Mouse (Mus musculus): ENCODE measurements at regions not wholly inside any gene's neighbourhood (a gene's known extent, or its start where the extent isn't known, plus 50 kb on each side); places are given as distances from the start of the nearest gene placed in this dataset.
"Not testable (repeated sequence)": the region's sequence is repeated elsewhere in the genome, so short reads cannot be mapped to it uniquely, and the experiment has no call there.

DNA sequence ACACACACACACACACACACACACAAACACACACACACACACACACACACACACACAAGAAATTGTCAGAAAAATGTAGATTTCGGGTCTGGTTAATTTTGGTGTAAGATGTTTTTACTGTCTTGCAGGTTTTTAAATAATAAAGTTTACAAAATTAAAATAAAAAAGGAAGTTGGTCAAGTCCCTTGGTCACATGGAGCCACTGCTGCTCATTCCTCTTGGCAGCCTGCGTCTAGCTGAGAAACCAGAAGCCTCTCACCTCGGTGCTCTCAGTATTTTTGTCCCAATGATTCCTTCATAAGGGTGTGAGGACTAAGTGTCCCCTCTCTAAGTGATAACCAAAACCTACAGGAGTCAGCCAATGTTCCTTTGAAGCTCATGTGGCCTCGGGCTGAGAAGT is 76.8 kb upstream of the Smg1 start:
- no peak overlapping the region for H3ac ChIP-seq (ENCODE audit: control insufficient read depth, insufficient read length)
- H3K4me2 ChIP-seq (ENCODE audit: low read depth), result no peak overlapping the region
- no peaks in the 10 kb centered on the region for H3K79me2 ChIP-seq (ENCODE audit: control insufficient read depth, insufficient read depth)
- TF ChIP-seq USF1 (IDR thresholded peaks at IDR 0.05; ENCODE audit: low read depth) (no peak), TCF3 (IDR thresholded peaks at IDR 0.05; ENCODE audit: insufficient read length, low read depth) (no peak), REST (IDR thresholded peaks at IDR 0.05; ENCODE audit: insufficient read depth, insufficient read length) (no peak), POLR2AphosphoS2 (IDR thresholded peaks at IDR 0.05; ENCODE audit: insufficient read length, low read depth) (no peak), CEBPB (IDR thresholded peaks at IDR 0.05; ENCODE audit: insufficient read depth, poor library complexity, severe bottlenecking) (no peak), MAX (IDR thresholded peaks at IDR 0.05; ENCODE audit: low read depth) (no peak), TCF12 (IDR thresholded peaks at IDR 0.05; ENCODE audit: insufficient read depth, poor library complexity, severe bottlenecking) (no peak), E2F4 (IDR thresholded peaks at IDR 0.05; ENCODE audit: insufficient read depth) (no peak), MYOG (IDR thresholded peaks at IDR 0.05; ENCODE audit: control insufficient read depth in 1 of 3, insufficient read depth in 1 of 3, insufficient read length in 2 of 3, low read depth in 2 of 3) (no peak), MYOD1 (IDR thresholded peaks at IDR 0.05; ENCODE audit: control insufficient read depth in 1 of 3, insufficient read length in 2 of 3, low read depth in 2 of 3) (no peak), SRF (IDR thresholded peaks at IDR 0.05; ENCODE audit: control insufficient read depth, insufficient read length, low read depth) (no peak), POLR2A (IDR thresholded peaks at IDR 0.05; ENCODE audit: insufficient read length, low read depth) (no peak)
- no peak overlapping the region for H3K4me3 ChIP-seq
- no peaks in the 10 kb centered on the region for H3K36me3 ChIP-seq (ENCODE audit: control insufficient read depth, insufficient read depth)
- H3K27me3 ChIP-seq (ENCODE audit: control insufficient read depth, insufficient read depth, insufficient read length), result peaks cover 14% of the 10 kb centered on the region

DNA sequence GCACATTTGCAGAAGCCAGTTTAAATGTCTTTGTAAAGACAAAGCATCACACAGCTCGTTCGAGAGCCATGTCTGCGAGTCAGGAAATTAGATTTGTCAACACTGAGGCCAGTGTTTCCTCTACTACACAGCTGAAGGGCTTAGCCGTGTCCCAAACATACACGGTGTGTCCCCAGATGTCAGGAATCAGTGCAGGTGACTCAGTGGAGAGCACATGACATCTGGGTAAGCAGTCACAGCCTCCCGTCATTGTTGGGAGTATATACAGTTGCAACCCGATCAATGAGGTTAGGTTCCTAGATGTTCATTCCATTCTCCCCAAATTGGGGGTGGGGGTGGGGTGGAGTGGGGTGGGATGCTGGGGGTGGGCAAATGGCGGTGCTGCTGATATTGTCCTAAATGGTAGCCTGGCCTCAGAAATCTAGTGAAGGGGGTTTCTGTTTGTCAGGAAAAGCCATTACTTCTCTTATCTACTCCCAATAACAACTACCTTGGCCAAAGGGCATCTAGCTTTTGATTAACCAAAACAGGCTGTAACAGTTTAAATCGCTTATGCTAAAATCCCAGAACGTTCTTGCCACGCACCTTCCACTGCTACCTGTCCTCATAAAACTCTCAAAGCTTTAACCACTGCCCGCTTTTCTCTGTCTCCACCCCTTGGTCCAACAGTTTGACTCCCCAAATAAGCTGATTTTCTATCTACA is 75.1 kb upstream of the Smg1 start:
- Histone ChIP-seq H3K4me3 (no peak overlapping the region), H3K27me3 (ENCODE audit: control insufficient read depth, insufficient read depth, insufficient read length) (peaks cover 10% of the 10 kb centered on the region), H3K36me3 (ENCODE audit: control insufficient read depth, insufficient read depth) (no peaks in the 10 kb centered on the region), H3K79me2 (ENCODE audit: control insufficient read depth, insufficient read depth) (no peaks in the 10 kb centered on the region), H3ac (ENCODE audit: control insufficient read depth, insufficient read length) (no peak overlapping the region), H3K4me2 (ENCODE audit: low read depth) (no peak overlapping the region)
- TF ChIP-seq POLR2A (IDR thresholded peaks at IDR 0.05; ENCODE audit: insufficient read length, low read depth), result no peak
- TF ChIP-seq SRF (IDR thresholded peaks at IDR 0.05; ENCODE audit: control insufficient read depth, insufficient read length, low read depth), result no peak
- TF ChIP-seq E2F4 (IDR thresholded peaks at IDR 0.05; ENCODE audit: insufficient read depth), result no peak
- TF ChIP-seq REST (IDR thresholded peaks at IDR 0.05; ENCODE audit: insufficient read depth, insufficient read length), result no peak
- no peak for TF ChIP-seq POLR2AphosphoS2 (IDR thresholded peaks at IDR 0.05; ENCODE audit: insufficient read length, low read depth)
- no peak for TF ChIP-seq MYOG (IDR thresholded peaks at IDR 0.05; ENCODE audit: control insufficient read depth in 1 of 3, insufficient read depth in 1 of 3, insufficient read length in 2 of 3, low read depth in 2 of 3)
- no peak for TF ChIP-seq CEBPB (IDR thresholded peaks at IDR 0.05; ENCODE audit: insufficient read depth, poor library complexity, severe bottlenecking)
- TF ChIP-seq TCF12 (IDR thresholded peaks at IDR 0.05; ENCODE audit: insufficient read depth, poor library complexity, severe bottlenecking), result no peak
- no peak for TF ChIP-seq USF1 (IDR thresholded peaks at IDR 0.05; ENCODE audit: low read depth)
- TF ChIP-seq MAX (IDR thresholded peaks at IDR 0.05; ENCODE audit: low read depth), result no peak
- TF ChIP-seq TCF3 (IDR thresholded peaks at IDR 0.05; ENCODE audit: insufficient read length, low read depth), result no peak
- no peak for TF ChIP-seq MYOD1 (IDR thresholded peaks at IDR 0.05; ENCODE audit: control insufficient read depth in 1 of 3, insufficient read length in 2 of 3, low read depth in 2 of 3)

DNA sequence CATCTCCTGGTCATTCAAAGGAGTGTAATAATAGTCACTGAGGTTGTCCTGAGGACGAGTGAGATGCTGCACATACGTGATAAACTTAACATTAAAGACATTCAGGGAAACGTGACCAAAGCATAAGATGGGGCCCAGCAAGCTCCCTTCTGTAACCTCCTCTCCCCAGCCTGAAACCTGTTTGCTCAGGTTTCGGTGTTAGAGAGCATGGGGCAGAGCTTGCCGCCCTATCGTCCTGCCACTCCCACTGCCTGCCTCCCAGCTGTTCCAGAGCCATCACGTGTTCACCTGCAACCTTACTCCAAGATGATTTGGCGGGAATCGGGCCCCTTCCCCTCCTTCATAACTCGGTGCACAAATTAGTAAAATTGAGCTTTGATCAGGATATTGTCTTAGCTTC is 71.4 kb upstream of the Smg1 start:
- H3K36me3 ChIP-seq (ENCODE audit: control insufficient read depth, insufficient read depth); H3K79me2 ChIP-seq (ENCODE audit: control insufficient read depth, insufficient read depth); H3K27me3 ChIP-seq (ENCODE audit: control insufficient read depth, insufficient read depth, insufficient read length); H3ac ChIP-seq (ENCODE audit: control insufficient read depth, insufficient read length); H3K4me3 ChIP-seq; H3K4me2 ChIP-seq (ENCODE audit: low read depth): not testable (repeated sequence)

GRCm38 (mm10) chr7:118314228-118314658 is 70.8 kb upstream of the Smg1 start:
- no peak overlapping the region for H3ac ChIP-seq (ENCODE audit: control insufficient read depth, insufficient read length)
- peaks cover under 1% of the 10 kb centered on the region for H3K27me3 ChIP-seq (ENCODE audit: control insufficient read depth, insufficient read depth, insufficient read length)
- no peak overlapping the region for H3K4me3 ChIP-seq
- TF ChIP-seq SRF (IDR thresholded peaks at IDR 0.05; ENCODE audit: control insufficient read depth, insufficient read length, low read depth) (no peak), E2F4 (IDR thresholded peaks at IDR 0.05; ENCODE audit: insufficient read depth) (no peak), MAX (IDR thresholded peaks at IDR 0.05; ENCODE audit: low read depth) (no peak), TCF3 (IDR thresholded peaks at IDR 0.05; ENCODE audit: insufficient read length, low read depth) (no peak)
- no peaks in the 10 kb centered on the region for H3K36me3 ChIP-seq (ENCODE audit: control insufficient read depth, insufficient read depth)
- H3K79me2 ChIP-seq (ENCODE audit: control insufficient read depth, insufficient read depth), result no peaks in the 10 kb centered on the region
- no peak overlapping the region for H3K4me2 ChIP-seq (ENCODE audit: low read depth)

- Histone ChIP-seq H3ac (ENCODE audit: control insufficient read depth, insufficient read length) (no peak overlapping the region), H3K4me2 (ENCODE audit: low read depth) (no peak overlapping the region), H3K36me3 (ENCODE audit: control insufficient read depth, insufficient read depth) (no peaks in the 10 kb centered on the region), H3K4me3 (no peak overlapping the region), H3K79me2 (ENCODE audit: control insufficient read depth, insufficient read depth) (no peaks in the 10 kb centered on the region), H3K27me3 (ENCODE audit: control insufficient read depth, insufficient read depth, insufficient read length) (no peaks in the 10 kb centered on the region)
- TF ChIP-seq CEBPB (IDR thresholded peaks at IDR 0.05; ENCODE audit: insufficient read depth, poor library complexity, severe bottlenecking) (no peak), MYOG (IDR thresholded peaks at IDR 0.05; ENCODE audit: control insufficient read depth in 1 of 3, insufficient read depth in 1 of 3, insufficient read length in 2 of 3, low read depth in 2 of 3) (no peak), REST (IDR thresholded peaks at IDR 0.05; ENCODE audit: insufficient read depth, insufficient read length) (no peak), MAX (IDR thresholded peaks at IDR 0.05; ENCODE audit: low read depth) (no peak), E2F4 (IDR thresholded peaks at IDR 0.05; ENCODE audit: insufficient read depth) (no peak), MYOD1 (IDR thresholded peaks at IDR 0.05; ENCODE audit: control insufficient read depth in 1 of 3, insufficient read length in 2 of 3, low read depth in 2 of 3) (no peak), POLR2A (IDR thresholded peaks at IDR 0.05; ENCODE audit: insufficient read length, low read depth) (no peak), SRF (IDR thresholded peaks at IDR 0.05; ENCODE audit: control insufficient read depth, insufficient read length, low read depth) (no peak), TCF3 (IDR thresholded peaks at IDR 0.05; ENCODE audit: insufficient read length, low read depth) (no peak), POLR2AphosphoS2 (IDR thresholded peaks at IDR 0.05; ENCODE audit: insufficient read length, low read depth) (no peak), TCF12 (IDR thresholded peaks at IDR 0.05; ENCODE audit: insufficient read depth, poor library complexity, severe bottlenecking) (no peak), USF1 (IDR thresholded peaks at IDR 0.05; ENCODE audit: low read depth) (no peak)
Measured at GRCm38 (mm10) chr7:118313818-118314217, 70.3 kb upstream of the Smg1 start.

All from myocyte (in vitro differentiated cells).